Mouse (Mus musculus) G1E-ER4 (cell line): Measurements from ENCODE around the gene Gm17268. TPM values are rescaled to one million over a fixed set of nuclear protein-coding genes. Genes with fewer than 3 reads are reported as not detected.

ENCODE experiments used
- GATA1 ChIP-seq: IDR thresholded peaks from one replicate; pipeline ENCODE4 v1.8.0; 2012; ENCODE audit warnings: low read length, inconsistent platforms
- polyA plus RNA-seq: library from polyadenylated mRNA; stranded (reverse); fragments of >175 nt; gene quantifications from 2 replicates; pipeline ENCODE4 v1.2.3, GENCODE M21; 2012

The Gm17268 gene
- polyA plus RNA-seq, 1 experiment = not detected

DNA sequence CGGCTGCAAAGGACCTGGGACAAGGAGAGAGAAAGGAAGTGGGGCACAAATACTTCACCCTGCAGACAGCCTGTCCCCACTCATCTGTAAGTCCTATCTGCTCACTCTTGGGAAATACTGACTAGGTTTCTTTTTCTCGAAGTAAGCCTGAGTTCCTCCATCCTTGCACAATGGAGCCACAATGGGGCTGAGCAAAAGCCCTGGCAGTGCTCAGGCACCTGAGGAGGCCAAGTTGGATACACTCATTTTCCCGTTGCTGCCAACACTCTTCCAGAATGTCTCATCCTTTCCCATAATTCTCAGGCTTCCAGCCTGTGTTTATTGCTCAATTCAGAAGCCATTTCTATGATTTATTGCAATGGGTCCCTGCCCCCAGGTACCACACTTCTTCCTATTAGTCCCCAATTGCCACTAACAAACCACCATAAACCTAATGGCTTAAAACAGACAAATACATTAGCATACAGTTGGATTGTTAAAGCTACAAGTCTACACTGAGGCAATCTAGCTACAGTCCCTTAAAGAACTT is 834 bp upstream of the Gm17268 start:
- TF ChIP-seq GATA1 = no peak

DNA sequence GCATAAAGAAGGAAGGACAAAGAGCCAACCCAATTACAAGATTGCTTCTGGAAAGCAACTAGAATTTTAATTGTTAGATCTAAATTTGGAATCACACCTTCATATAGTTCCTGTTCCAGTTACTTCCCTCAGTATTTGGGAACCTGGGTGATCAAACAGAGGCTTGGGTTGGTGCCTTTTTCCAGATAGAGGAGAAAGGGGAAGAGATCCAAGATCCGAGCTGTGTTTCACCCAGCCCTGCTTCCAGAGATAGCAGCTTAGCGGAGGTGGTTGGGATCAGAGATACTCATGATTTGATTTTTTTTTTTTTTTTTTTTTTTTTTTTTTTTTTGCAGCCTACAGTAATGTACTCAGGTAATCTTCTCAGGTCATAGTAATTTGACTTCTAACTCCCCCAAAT is 2.5 kb downstream of the Gm17268 start:
- TF ChIP-seq GATA1 = no peak

DNA sequence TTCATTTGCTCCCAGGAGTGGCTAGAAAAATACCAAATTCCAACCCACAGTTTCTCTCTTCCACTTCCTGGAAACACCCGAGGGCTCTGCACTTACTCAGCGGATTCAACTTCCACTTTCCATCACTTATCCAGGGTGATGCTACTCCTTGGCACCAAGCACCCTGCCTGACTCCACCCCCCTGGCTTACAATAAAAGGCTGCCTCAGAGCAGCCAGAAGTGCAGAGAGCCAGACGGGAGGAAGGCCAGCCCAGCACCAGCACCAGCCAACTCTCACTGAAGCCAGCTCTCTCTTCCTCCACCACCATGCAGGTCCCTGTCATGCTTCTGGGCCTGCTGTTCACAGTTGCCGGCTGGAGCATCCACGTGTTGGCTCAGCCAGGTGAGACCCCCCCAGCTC is 3.0 kb downstream of the Gm17268 start, which contains the start of gene Ccl2:
Gene Ccl2 (plus strand): TSS at position 216 of the 400 bp plus-strand sequence.
- TF ChIP-seq GATA1 = no peak

DNA sequence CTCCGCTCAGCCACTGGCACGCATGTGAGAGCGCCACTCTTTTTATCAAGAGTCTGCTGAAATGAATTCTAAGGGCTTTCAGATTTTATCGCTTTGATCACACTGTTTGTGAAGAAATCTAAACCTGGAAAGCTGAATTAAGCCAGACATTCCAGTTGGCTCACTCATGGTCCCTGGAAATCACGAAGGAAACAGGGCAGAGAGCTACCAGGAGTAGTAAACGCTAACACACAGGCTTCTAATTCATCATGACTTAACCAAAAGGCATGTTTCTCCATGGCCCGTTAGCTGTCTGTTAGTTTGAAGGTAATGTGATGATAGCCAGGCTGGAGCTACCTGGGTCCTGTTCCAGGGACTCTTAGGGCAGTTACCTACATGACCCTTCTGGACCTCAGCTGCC is 3.9 kb downstream of the Gm17268 start:
- no peak for TF ChIP-seq GATA1

DNA sequence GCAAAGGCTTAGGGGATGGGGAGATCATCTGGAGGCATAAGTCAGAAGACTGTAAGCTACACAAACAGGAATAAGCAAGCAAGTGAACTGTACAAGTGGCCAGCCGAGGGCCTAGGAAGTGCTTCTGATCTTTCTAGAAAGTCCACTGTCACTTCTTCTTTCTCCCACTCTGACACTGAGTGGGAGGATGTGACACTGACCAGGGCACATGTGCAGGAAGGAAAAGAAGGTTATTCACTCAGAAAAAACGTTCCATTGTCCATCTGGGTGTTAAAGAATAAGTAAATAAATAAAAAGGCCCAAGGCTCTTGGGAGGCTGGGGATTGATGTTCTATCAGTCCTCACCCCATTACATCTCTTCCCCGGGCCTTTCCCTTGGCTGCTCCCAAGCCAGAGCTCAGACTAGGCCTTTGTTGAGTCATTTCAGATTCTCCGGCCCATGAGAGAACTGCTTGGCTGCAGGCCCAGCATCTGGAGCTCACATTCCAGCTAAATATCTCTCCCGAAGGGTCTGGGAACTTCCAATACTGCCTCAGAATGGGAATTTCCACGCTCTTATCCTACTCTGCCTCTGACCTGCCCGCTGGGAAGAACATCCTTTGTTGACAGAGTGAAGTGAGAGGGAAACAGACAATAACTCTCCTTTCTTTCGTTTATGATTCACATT is 5.6 kb downstream of the Gm17268 start:
- TF ChIP-seq GATA1 = no peak

DNA sequence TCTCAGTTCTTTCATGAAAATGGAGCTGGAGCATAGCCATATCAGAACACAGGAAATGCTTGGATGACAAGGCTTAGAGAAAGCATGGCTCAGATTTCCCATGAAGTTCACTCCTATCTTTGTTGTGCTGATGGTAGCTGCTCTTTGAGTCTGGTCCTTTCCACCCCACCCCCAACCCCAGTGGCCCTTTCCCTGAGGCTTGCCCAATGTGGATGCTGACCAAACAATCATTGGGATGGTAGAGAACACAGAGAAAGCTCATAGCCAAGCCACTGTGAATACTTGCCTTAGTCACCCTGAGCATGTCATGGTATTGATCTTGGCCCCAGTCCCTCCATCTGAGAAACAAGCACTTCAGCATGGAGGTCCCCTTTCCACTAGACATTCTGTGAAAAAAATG is 6.2 kb downstream of the Gm17268 start:
- no peak for TF ChIP-seq GATA1

DNA sequence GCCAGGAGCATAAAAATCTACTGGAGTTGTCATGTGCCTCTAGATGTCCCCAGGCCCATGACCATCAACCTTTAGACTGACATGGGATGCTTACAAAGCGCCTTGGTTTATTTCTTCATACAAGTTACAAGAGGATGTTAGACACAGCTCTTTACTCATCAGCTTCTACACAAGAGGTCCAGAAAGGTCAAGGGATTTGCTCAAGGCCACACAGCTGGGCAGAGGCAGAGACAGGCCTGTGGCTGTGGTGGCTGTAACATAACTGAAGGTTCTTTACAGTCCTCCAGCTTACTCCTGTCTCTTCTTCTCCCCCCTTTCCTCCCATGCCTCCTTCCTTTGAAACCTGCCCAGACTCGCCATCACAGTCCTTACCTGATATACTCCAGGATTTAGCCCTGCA is 8.2 kb downstream of the Gm17268 start:
- no peak for TF ChIP-seq GATA1

DNA sequence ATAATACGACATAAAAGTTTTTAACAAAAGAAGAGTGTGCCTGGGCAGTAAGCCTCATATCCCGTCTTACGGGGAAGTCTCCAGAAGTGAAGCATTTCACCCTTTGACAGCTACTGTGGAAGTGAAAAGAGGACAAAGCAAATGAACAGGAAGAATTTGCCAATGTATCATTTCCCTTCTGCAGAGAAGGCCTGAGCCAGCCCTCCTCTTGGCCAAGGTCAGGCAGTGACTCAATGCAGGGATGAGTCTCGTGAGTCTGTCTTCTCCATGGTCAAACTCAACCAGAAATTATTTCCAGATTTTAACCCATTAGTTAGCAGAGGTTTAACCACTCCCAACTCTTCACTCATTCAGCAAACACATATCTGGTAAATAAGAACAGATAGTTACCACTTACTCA is 14.6 kb downstream of the Gm17268 start:
- no peak for TF ChIP-seq GATA1

DNA sequence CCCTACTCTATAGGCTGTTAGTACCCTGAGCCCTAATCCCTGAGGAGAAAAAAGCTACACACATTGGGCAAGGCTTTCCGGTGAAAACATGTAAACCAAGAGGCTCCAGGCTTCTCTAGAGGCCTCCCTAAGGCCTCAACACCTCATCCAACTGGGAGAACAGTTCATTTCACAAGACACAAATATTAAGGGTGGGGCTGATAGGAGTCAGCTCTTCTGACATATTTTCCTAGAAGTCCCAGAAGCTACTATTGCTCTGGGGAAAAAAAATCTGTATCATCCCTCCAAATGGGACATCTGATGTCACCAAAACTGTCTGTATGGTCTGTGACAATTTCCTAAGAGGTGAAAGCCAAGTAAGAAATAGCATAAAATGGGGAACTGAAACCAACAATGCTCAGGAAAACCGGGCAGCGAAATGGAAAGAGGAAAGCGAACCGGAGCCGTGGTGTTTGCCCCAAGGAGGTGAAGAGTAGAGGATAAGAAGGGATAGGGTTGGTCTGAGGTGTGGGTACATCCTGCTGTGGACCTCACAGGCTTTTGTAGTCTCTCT is 15.8 kb downstream of the Gm17268 start:
- no peak for TF ChIP-seq GATA1

DNA sequence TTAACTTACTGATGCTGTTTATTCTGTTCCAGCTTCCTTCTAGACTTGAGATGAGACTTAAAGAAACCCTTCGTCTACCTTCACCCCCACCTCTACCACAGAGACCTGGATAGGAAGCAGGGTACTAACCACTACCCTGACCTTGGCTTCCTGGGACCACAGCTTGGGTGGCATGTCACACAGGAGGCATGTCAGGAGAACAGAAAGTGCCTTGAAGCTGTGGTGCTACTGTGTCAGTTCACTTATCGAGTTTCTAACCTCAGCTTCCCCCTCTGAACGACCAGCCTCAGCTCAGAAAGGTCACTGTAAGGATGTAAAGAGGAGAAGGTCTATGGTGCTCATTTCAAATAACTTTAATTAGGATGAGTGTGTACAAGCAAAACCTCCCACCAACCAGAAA is 17.0 kb downstream of the Gm17268 start:
- no peak for TF ChIP-seq GATA1

DNA sequence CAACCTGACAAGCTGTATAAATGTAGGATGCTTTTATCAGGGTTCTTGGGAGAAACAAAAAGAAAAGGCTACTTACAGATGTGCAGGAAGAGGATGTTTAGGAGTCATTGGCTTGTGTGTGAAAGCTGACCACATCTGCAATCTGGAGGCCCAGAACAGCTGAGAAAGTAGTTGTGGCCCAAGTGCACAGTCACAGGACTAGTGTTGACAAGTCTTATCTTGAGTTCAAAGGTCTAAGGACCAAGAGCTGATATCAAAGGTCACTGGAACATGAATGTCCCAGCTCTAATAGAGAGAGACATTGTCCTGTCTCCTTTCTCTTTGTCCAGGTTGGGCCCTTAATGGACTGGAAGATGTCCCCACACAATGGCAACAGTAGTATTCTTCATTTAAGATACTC is 18.6 kb downstream of the Gm17268 start:
- no peak for TF ChIP-seq GATA1

DNA sequence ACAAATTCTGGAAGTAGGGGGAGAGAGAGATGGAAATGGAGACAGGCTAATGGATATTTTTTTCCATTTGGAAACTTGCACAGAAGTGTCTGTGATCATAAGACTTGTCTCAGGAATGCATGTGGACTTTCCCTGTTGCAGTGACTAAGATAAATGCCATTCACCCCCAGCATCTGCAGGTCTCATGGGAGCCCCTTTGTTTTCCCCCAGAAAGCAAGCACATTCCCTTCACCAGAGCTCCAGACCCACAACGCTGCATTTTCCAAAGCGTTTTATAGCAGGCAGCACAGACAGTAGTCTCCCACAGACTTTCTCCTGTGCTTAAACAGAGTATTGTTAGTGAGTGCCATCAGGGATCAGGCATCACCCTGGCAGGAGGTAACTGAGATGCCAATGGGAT is 19.0 kb downstream of the Gm17268 start:
- no peak for TF ChIP-seq GATA1

DNA sequence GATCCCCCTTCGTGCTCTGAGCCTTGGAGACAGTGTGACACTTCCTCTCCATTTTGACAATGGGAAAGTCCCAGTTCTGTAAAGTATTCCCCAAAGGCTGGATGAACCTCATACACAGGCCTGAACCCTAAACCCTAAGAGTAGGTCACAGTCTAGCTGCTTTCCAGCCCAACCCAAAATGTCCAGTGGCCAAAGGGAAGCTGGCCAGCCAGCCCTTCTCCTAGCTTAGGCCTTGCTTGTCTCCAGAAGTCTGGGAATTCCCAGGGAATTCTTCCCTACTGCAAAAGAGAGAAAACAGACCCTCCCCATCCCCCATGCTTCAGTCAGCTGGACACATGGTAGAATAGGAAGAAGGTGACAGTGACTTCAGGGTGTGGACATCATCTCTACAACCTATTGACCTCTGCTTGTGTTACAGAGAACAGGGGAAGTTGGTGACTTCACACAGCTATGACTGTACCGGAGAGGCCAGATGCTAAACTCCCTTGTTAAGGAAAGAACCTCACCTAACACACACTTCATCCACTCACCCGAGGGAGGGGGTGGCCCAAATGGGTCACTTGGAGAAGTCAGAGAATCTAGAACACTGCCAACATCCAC is 22.1 kb downstream of the Gm17268 start:
- TF ChIP-seq GATA1 = no peak

DNA sequence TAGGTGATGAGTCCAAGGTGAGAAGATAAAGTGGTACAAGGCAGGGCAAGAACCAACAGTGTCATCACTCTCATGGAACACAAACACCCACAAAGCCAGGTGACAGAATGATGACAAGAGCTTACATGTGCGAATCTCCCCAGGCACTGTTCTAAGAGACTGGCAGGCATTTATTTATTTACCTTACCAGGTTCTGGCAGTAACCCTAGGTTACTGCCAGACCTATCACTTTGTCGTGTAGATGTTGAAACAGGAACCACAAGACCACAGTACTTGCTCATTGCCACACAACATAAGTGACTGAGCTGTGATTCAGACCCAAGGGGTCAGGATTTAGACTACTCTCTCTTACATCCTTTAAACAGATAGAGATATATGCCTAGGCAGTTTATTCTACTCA is 23.3 kb downstream of the Gm17268 start:
- no peak for TF ChIP-seq GATA1

DNA sequence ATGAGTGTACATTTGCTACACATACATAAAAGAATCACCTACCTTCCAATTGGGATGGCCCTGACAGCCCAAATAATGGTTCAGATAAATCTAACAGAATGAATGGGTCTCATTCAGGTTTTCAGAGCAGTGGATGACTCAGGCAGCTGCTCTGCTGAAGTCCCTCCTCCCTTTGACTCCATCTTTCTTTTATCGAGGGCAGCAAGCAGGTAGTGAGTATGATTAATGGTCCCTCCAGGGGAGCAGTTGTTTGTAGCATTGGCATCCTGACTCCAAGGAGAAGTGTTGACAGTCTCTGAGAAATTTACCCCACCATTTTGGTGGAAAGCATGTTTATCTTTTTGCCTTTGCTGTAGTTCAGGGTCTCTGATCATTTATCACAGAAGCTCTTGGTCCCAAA is 24.6 kb downstream of the Gm17268 start:
- TF ChIP-seq GATA1 = no peak

DNA sequence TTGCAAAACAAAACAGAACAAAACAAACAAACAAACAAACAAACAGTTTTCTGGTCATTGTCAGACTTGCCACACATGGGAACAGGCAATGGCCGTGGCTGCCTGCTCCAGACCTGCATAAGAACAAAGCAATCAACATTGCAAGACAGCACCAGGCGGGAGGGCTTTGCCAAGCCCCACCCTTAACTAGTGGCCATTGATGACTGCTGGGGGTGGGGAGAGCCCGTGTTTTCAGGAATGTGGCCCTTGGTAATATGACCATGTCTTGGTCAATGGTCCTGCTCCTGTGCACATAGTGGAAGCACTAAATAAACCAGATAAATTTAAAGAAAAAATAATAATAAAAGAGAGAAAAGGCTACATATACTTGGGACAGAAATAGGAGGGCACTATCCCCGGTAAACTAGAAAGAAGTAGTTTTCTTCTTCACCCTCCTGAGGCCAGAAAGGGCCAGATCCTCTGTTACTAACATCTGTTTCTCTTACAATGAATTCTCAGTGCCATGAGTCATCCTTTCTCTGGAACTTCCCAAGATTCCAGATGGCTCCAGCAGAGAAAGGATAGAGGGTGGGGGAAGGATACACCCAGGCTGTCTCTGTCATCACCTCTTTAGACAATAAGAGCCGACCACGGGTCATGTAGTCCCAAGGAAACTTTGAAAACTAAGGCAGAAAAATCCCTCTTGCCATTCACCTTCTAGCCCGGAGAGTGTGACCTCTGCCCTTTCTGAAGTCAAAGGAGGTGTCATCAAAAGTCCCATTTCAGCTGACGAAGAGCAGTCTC is 26.8 kb downstream of the Gm17268 start:
- no peak for TF ChIP-seq GATA1
